Mouse (Mus musculus) thymus, adult 2 months (tissue): ENCODE measurements around the gene Itpr1.

ENCODE experiments used
- CTCF ChIP-seq: fragments of 200-500 bp; IDR thresholded peaks from 2 replicates; pipeline ENCODE4 v1.5.1; 2012; ENCODE audit warnings: mild to moderate bottlenecking, control low read depth, low read length, moderate library complexity, borderline replicate concordance; ENCODE audit not compliant: control insufficient read depth, poor library complexity, insufficient read depth; ENCODE audit errors: extremely low read depth
- POLR2A ChIP-seq: fragments of 200-500 bp; IDR thresholded peaks from 2 replicates; pipeline ENCODE4 v1.6.1; 2012; ENCODE audit warnings: mild to moderate bottlenecking, low read length, control low read depth, moderate library complexity; ENCODE audit not compliant: control insufficient read depth, poor library complexity, insufficient read depth; ENCODE audit errors: extremely low read depth

DNA sequence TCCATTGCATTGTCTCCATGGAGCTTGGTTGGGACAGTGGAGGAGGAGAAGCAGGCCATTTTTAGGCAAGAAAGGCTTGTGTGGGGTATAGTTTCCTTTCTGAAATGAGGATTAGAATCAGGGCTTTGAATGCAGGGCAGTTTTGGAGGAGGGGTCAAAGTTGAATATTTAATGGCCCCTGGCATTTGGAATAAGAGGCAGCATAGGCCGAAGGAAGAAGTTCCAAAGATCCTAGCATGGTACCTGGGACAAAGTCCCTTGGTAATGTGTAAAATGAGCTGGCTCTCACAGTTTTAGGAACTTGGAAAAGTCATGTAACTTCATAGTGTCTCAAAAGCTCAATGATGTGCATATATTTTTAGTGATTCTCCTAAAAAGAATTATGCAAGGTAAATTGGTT is 27.1 kb downstream of the Itpr1 start:
- TF ChIP-seq POLR2A: no peak
- no peak for TF ChIP-seq CTCF
